Mouse (Mus musculus): ENCODE measurements around the gene Cd59b.
"Not testable (repeated sequence)": the region's sequence is repeated elsewhere in the genome, so short reads cannot be mapped to it uniquely, and the experiment has no call there.

The Cd59b gene

DNA sequence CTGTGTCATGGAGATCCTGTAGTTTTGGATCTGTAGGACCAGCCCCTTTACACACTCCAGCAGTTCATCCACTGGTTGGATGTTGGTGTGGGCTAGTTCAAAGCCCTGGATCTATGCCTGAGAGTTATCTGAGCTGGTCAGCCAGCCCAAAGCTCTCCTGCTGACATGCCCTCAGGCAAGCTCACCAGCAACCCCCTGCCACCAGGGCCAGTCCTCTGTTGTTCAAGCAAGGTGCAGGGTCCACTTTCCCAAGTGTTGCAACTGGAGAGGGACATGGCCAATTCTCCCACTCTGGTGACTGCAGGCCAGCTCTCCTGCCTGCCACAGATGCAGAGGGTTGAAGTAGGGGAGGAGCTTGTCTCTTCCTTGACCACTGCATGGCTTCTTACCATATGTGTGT is 43.9 kb downstream of the Cd59b start:
- not testable (repeated sequence) for DNase-seq (ENCODE audit: extremely low read depth, insufficient read length, low spot score)

DNA sequence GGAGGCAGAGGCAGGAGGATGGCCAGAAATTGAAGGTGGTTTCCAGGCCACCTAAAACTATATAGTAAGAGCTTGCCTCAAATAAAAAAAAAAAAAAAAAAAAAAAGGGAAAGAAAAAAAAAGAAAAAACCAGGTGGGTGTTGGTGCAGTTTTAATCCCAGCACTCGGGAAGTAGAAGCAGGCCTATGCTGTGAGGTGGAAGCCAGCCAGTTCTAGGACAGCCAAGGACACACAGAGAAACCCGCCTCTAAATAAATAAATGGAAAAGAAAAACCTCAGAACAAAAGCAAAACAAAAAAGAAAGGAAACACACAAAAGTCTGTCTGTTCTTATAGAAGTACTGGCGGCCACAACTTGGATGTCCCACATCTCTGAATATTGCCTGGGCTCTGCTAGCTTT is 45.2 kb downstream of the Cd59b start:
- no peak for DNase-seq (ENCODE audit: extremely low read depth, insufficient read length, low spot score)

DNA sequence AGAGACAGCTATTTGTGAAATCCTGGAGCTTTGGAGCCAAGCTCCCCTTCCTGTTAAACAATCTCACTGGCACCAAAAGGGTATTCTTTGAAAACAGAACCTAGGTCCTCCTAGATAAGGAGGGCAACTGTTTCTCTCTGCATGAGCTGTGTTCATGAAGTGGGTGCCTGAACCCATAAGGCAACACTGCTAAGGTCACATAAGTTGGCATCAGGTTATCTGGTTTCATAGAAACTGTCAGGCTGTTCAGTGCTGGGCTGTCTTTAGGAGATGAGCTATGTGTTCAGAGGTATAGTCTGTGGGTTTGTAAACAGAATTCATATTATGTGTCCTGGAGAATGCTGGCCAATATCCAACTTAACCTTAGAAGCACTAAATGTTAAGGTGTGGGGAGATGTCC is 47.5 kb downstream of the Cd59b start:
- not testable (repeated sequence) for DNase-seq (ENCODE audit: extremely low read depth, insufficient read length, low spot score)

DNA sequence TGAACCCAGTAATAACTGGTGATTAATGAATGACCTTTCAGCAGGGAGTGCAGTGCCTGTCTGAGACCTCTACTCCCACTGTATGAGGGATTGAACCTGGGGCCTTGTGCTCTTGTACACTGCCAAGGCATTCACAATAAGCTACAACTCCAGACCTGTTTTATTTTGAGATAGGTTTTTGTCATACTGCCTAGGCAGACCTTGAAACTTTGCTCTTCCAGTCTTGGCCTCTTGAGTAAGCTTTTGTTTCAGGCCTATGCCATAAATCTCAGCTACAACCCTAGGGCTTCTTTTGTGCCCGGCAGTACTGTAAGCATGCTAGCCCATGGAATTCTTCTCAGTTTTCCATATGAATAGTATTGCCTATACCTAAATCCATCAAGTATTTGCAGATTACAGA is 49.4 kb downstream of the Cd59b start:
- no peak for DNase-seq (ENCODE audit: extremely low read depth, insufficient read length, low spot score)

DNA sequence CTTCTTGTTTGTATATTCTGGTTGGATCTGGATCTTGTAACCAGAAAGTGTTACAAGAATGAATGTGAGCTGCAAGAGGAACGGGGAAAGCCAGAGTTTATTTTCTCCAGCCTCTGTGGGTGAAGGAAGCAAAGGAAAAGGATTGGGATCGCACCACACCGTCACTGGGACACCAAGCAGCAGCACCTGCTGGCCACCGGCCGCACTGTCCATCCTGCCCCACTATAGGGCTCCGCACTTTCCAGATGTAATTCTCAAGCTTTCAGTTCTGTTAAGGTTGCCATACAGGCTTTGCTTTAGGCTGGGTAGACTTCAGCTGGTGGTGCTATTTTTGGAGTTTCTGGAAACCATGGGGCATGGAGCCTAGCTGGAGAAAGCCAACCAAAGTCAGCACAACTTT is 50.7 kb downstream of the Cd59b start:
- no peak for DNase-seq (ENCODE audit: extremely low read depth, insufficient read length, low spot score)

DNA sequence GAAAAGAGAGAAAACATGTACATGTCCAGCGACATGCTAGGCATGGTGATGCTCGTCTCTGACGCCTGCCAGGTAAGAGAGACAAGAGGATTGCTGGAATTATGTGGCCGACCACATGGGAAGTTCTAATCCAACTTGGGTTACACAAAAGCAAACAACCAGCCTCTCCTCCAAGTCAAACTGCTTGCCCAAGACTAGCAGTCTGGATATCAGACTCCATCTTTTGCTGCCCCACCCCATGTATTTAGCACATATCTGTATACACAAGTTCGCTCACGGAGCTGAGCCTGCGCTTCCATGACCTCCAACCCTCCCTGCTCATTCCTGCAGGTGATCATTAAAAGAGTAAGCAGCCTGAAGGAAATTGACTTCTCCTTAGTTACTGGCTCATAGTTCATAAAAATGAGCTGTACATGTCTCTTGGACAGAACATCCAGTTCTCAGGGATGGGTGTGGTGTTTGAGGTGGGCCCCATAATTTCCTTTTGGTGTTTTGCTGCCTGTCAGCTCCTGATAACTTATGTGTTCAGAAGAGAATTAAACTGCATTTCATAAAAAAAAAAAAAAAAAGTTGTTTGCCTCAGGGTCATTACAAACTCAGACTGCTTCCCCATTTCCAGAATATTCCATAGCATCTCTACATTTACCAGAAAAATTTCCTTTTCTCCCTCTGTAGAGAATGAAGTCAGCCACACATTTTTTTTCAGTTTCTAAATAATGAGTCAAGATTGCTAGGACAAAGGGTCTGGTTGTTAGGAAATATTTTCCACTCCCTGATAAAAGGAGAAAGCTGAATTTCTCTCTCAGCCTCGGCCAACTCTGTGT is 52.2 kb downstream of the Cd59b start:
- DNase-seq (ENCODE audit: extremely low read depth, insufficient read length, low spot score), result no peak

DNA sequence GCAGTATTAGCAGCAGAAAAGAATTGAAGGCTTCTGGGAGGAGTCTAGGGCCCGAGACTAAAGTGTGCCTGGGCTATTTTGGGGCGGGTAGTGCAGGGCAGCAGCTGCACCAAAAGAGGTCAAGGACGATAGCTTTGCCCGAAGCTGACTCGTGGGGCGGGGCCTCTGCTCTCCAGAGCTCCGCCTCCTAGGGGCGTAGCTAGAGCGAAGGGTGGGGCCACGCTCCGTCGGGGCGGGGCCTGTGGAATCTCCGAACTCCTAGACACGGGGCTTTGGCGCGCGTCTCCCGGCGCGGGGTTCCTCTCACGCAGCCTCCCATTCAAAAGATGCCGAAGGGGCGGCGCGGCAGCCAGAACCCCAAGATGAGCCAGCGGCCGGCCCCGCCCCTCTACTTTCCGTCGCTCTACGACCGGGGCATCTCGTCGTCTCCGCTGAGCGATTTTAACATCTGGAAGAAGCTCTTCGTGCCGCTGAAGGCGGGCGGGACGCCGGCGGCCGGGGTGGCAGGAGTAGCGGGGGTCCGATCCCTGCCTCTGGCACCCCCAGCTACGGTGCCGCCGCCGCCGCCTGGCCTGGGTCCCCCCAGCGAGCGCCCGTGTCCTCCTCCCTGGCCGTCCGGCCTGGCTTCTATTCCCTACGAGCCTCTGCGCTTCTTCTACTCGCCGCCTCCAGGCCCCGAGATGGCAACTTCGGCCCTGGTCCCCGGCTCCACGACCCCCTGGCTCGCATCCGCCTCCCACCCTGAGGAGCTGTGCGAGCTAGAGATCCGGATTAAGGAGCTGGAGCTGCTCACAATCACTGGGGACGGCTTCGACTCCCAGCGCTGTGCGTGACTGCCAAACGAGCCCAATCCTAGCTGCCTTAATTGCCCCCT is 53.1 kb downstream of the Cd59b start, which contains the start of gene A930018P22Rik:
TSS of gene A930018P22Rik (plus strand) at position 265 of the 874 bp plus-strand sequence.
- no peak for DNase-seq (ENCODE audit: extremely low read depth, insufficient read length, low spot score)

DNA sequence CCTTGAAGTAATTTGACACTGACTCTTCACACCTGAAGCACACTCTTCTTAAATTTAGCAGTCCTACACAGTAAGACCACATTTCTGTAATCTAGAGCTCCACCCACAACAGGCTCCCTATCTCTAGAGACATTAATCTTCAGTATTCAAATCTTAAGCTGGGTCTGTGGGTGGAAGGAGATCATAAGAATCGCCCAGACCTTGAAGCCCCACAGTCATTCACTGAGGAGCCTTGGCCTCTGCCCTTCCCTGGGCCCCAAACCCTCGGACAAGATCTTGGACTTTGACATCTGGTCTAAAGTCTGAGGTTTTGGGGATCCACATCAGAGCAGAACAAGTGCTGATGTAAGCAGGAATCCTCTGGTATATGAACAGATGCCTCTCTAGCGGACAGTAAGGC is 53.9 kb downstream of the Cd59b start:
- no peak for DNase-seq (ENCODE audit: extremely low read depth, insufficient read length, low spot score)

DNA sequence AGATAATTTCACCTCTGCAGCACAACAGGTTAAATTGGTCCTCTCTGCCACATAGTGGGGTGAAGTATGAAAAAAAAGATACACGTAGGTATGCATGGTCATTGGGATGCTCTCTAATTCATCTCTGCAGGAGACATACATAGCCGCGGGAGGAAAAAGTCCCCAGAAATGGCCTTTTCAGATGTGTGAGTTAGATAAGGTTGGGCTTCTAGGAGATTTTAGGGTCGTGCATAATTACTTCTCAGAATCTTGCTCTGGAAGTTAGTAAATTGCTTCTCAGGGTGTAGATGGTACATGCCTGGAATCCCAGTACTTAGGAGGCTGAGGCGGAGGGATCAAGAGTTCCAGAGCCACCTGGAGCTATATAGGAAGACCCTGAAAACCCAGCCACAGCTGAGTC is 54.4 kb downstream of the Cd59b start:
- DNase-seq (ENCODE audit: extremely low read depth, insufficient read length, low spot score), result no peak

DNA sequence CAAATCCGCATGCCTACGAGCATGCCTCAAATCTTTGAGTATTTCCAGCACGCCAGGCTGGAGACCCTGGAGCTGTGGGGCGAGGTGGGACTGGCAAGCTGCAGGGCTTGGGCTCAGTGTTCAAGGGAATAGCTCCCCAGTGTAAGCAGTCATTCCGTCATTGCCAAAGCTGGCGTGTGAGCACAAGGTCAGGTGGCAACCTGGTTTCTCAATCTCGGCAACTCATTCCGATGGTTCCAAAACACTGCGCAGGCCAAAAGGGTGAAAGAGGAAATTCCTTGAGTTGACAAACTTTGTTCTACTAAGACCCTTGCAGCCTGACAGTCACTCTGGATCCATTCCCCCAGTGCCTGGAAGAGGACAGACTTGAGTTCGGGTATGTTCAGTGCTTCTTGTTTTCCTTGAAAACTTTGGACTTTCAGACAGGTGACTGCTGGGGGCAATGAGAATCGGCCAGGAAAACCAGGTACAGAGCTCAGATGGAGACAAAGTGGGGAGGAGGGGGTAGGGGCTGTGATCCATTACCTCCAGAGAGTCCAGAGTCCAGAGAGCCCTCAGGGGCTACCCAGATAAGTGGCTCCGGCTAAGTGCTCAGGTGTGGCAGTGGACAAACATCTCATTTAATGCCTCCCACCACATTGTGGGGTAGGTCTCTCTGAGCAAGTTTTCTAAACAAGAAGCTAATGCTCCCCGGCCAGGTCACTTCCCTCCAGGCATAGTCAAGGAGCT is 59.3 kb downstream of the Cd59b start:
- DNase-seq (ENCODE audit: extremely low read depth, insufficient read length, low spot score), result no peak

DNA sequence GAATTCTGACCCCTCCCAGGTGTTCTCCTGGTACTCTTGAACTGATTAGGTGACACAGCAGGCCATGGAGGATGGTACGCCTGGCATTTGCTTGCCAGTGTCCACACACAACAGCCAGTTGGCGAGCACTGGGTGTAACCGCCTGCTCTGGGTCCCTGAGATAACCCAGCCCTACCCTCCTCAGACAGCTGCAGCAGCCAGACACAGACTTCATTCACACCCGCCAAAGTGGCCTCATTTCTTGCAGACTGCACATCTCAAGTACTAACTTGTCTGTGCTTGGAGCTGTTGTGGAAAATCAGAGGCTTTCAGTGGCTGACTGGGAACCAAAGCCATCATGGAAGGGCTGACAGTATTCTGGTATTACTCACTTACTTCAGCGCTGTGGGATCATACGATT is 60.5 kb downstream of the Cd59b start:
- DNase-seq (ENCODE audit: extremely low read depth, insufficient read length, low spot score), result no peak

DNA sequence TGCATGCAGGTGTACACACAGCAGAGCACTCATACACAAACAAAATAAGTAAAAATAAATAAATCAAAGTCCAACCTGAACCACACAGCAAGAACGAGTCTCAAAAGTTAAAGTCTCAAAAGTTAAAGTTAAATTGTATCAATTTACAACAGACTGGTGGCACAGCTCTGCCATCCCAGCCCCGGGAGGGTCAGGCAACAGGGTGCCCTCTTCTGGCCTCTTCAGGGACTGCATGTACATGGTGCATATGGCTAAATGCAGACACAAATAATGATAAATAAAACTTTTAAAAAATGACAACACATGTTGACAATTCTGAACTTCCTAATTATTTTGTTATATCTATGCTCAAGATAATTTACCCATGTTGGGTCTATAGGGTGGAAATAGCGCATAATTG is 61.3 kb downstream of the Cd59b start:
- no peak for DNase-seq (ENCODE audit: extremely low read depth, insufficient read length, low spot score)

DNA sequence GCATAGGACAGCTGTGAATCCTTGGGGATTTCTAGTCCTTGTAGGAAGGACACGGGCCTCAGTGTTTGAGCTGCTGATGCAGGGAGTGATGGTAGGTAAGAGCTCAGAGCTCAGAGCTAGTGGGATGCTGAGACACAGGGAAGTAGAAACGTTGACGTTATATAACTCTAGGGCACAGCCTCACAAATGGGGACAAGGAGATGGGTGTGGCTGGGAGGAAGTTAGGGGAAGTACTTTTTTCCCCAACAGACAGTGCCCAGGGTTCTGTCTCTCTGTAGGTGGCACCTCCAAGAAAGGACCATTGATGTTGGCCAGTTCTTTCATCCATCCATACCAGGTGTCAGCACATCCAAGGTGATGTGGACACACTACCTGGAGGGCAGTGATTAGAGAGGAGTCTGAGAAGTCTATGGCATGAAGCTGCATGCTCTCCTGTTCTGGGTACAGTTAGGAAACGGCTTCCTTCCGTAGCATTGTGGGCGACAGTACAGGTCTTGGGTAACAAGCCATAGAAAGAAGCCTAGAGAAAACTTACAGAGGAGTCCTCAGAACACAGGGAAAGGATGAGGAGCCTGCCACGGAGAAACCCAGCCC is 62.7 kb downstream of the Cd59b start:
- DNase-seq (ENCODE audit: extremely low read depth, insufficient read length, low spot score), result no peak

DNA sequence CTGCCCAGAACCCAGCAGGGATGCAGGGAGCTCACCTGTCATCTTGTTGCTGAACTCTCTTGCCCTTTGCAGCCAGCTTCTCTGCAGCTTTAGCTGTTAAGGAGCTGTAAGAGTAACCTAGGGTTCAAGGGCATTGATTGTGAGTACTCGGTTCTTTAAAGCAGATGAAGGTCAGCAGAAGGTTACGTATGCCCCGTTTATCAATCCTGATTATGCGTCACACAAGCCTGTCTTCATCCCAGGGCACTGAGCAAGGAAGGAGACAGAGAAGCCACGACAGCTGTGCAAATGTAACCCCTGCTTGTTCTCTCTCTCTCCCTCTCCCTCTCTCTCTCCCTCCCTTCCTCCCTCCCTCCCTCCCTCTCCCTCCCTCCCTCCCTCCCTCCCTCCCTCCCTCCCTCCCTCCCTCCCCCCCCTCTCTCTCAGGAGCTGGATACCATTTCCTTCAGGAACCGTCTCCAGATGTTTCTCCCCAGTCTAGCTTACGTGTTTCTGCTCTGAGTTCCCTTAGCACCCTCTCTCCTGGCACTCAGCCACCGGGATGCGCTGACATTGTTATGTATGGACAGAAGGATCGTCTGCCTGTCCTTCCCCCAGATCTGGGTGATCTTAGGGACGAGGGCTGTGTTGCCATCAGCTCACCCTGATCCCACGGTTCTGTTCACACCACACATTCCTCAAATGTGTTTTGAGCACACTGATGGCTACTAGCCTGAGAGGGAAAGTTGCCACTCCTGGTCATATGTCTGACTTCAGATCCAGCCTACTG is 63.6 kb downstream of the Cd59b start:
- no peak for DNase-seq (ENCODE audit: extremely low read depth, insufficient read length, low spot score)

DNA sequence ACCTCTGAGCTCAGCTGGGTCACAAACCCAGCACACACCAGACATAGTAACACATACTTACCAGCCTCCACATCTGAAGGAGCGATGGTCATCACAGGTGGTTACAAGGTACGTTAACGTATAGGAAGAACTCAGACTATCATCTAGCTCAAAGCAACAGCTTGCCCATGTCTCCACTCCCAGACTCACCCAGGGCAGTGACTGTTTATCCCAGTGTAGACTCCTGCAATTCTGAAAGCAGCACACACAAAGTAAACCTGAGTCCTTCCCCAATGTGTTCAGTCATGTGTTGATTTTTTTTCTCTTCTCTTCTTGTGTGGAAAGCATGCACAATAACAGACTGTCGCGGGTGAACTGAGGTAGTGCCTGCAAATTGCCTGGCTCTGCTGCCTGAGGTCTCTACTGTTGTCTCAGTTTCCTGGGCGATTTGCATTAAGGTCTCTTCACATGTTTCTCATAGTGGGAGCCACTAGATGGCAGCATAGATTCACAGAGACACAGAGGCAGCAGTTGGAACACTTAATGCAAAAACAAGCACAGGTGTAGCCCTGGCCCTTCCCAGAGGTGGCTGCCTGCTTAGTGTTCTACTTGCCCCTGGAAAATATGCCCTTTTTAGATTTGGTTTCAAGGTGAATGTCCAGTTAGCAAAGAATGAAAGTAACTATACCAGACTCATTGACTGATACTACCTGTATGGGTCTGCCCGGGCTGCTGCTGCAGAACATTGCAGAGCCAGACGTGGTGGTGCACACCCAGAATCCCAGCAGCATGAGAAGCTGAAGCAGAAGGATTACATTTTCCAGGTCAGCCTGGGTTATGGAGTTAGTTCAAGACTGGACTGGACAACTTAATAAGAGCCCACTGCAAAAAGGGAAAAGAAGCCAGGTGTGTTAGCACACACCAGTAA is 64.8 kb downstream of the Cd59b start:
- DNase-seq (ENCODE audit: extremely low read depth, insufficient read length, low spot score), result no peak

DNA sequence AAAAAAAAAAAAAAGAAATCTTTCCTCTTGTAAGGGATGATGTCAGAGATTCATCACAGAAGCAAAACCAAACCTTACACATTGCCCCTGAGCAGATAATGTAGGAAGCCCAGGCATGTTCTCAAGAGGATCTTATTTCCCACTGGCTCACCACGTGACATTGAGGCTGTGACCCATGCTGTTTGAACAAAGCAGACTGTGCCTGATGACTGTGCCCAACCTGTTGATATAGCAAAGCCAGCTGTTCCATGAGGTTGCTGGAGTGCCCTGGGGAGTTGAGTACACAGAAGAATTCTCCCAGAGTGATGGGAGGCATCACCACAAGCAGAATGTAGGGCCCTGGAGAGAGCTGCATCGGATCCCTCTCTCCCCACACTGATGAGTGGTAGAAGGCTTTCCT is 66.3 kb downstream of the Cd59b start:
- no peak for DNase-seq (ENCODE audit: extremely low read depth, insufficient read length, low spot score)
